Mouse (Mus musculus): Measurements from ENCODE around the gene Spaca4. TPM values are rescaled to one million over a fixed set of nuclear protein-coding genes. Genes with fewer than 3 reads are reported as not detected.

Gene Spaca4
- total RNA-seq (2015; ENCODE audit: low replicate concordance) (not detected in 2 replicates), total RNA-seq (2017; ENCODE audit: low replicate concordance) (not detected in 2 replicates)

DNA sequence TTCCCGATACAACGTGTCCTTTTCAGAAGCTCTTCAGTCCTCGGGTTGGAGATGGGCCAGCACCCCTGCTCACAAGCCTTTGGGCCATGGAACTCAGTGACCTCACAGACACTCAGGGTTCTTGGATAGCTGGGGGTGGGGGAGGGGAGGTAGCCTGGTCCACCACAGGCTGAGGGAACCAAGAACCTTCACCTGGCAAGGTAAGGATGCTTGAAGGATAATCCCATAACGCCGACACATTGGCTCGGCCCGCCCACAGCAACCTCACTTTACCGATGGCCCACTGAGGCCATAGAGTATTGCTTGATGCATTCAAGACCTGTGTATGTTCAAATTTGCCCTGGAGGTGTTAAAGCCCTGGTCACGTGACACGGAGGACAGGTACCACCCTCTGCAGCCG, at the start of gene Spaca4:
TSS of gene Spaca4 (minus strand) at position 101 of the 400 bp plus-strand sequence.
- ATAC-seq (replicated peaks; ENCODE audit: low FRiP score, poor library complexity, severe bottlenecking): no peak

DNA sequence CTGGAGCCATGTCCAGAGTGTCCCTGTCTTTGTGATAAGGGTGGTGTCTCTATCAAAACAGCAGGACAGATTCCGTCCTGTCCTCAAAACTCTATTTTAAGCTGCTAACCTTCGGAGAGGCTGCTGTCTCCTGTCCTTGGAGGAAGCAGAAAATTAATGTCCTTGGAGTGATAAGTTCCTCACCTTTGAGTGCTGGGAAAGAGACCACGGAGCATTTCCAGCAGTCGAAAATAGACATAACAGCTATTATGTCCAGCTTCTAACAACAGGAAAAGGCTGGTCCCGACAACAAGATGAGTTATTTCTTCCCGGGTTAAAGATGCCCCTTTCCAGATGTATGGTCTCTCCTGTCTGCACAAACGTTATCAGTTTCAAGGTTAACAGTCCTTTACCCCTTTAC, 49.6 kb upstream of the Spaca4 start:
- ATAC-seq (replicated peaks; ENCODE audit: low FRiP score, poor library complexity, severe bottlenecking): no peak

DNA sequence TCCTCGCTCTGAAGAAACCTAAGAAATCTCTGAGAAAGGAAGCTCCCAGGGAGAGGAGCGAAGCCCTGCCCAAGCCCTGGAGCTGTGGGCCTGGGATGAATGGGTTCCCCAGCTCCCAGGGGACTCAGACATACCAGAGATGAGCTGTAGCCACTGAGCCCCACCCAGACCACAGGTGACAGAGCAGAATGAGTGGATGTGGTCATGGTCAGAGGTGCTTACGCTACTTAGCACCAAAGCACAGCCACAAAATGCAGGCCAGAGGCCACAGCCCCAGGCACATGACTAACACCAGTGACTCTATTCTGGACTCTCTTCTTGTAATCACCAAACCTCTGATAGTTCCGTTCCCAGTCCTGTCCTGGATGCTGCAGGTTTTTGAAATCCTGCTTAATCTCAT, 45.5 kb upstream of the Spaca4 start:
- ATAC-seq (replicated peaks; ENCODE audit: low FRiP score, poor library complexity, severe bottlenecking): no peak

DNA sequence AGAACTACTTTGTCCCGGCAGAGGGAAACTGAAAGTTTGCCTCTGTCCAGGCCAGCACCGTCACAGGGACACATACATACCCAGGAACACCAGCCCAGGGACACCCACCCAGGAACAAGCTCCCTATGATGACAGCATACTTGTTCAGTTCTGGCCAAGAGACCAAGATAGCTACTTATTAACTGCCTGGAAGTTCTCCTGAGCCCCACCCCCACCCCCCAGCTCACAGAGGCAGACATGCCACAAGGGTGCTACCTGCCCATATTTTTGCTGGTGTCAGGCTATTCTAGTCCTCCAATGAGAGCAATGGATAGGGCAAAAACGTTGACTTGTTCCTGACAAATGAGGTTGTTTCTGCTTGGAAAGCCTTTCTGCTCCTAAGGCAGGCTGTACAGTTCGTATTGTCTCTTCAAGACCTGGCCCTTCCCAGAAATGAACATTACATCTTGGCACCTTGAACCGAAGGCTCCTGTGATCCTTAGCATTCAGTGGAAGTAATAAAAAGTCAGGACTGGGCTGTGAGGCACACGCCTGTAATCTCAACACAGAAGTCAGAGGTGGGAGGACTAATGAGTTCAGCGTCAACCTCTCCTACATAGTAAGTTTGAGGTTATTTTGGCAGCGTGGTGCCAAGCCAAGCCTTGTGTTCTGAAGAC, 44.9 kb upstream of the Spaca4 start:
- ATAC-seq (replicated peaks; ENCODE audit: low FRiP score, poor library complexity, severe bottlenecking): no peak

DNA sequence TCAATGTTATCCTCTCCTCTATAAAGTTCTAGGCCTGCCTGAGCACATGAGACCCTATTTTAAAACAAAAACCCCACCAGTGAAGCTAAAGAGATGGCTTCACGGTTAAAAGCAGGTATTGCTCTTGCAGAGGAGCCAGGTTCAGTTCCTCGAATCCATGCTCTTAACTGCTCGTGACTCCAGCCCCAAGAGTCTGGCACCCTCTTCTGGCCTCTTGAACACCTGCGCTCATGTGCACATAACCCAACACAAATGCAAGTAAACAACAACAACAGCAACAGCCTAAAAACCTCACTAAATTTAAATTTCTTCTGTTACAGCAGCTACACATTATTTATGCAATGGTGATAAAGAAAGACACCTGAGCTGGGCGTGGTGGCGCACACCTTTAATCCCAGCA, 41.9 kb upstream of the Spaca4 start:
- ATAC-seq (replicated peaks; ENCODE audit: low FRiP score, poor library complexity, severe bottlenecking): no peak

DNA sequence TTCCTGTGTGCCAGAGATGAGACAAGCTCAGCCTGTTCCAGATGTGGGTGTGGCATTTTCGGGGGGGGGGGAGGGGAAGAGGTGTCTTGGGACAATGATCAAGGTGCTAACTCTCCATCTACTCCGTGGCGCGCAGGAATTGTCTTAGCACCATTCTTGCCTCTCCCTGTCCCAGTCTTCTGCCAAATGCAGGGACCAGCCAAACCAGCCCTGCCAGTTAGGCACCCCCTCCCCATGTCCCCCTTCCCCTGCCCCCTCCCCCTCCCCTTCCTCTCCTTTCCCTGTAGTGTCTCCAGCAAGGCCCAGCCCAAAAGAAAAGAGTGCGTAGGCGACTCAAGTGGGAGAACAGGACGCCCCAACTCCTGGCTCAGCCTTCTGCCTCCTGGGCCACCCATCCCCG, 41.2 kb upstream of the Spaca4 start:
- ATAC-seq (replicated peaks; ENCODE audit: low FRiP score, poor library complexity, severe bottlenecking): no peak

DNA sequence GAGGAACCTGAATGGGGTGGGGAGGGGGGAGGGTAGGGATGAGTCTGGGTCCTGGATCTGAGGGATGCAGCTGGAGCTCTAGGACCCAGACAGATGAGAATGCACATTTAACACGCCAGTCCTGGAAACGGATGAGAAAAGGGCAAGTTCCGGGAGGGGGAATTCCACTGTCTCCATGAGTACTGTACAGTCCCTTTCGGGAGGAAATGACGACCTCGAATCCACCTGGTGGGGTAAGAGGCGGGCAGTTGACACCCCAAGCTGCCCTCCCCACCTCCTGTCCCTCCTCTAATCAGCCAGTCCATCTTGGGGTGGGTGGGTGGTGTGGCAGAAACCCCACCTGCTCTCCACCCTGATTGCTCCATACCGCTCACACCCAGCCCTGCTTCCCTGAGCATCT, 40.4 kb upstream of the Spaca4 start:
- ATAC-seq (replicated peaks; ENCODE audit: low FRiP score, poor library complexity, severe bottlenecking): no peak; the same call in 1 of the 2 replicates

DNA sequence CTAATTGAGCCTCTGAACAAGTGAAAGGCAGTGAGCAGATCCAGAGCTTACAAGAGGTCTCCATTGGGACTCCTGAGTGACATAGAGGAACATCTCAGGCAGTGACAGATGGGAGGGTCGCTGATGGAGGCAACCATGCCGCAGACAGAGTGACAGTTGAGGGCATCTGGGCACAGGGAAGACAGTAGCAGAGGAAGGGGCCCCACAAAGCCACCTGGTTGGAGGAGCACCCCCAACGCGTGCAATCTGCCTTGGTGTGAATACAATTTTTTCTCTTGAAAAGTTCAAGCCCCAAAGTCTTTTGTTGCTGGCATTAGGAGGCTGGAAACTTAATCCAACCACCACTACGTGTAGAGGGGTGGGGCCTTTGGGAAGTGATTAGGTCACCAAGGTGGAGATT, 34.5 kb upstream of the Spaca4 start:
- ATAC-seq (replicated peaks; ENCODE audit: low FRiP score, poor library complexity, severe bottlenecking): no peak

DNA sequence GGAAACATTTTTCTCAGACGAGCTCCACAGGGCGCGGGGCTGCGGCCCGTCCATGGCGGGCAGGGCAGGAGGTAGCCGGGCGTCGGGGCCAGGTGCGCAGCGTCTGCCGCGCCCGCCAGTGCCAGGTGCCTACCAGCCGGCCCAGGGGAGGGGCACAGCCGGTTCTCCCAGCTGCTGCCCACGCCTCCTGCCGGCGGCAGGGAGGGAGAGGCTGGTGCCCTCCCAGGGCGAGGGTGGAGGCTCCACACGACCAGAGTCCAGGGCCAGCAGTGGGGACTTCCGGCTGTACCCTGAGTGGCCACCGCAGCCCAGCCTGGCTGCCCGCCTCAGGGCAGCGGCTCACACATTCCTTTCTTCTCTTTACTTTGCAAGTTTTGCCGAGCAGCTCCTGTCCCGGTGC, 33.8 kb upstream of the Spaca4 start:
- no peak for ATAC-seq (replicated peaks; ENCODE audit: low FRiP score, poor library complexity, severe bottlenecking)

DNA sequence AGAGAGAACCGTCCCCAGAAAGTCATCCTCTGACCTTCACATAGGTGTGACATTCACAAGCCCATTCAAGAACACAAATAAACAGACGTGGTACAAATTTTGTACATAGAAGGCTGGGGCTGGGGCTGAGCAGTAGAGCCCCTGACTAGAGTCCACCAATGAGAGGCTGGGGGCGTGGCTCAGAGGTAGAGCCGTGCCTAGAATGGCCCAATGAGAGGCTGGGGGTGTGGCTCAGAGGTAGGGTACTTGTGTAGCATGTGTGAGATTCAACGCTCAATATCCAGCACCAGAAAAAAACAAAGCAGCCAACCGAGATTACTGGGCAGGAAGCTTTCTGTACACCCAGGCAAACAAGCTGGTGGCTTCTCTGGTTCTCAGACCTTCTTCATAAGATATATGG, 30.1 kb upstream of the Spaca4 start:
- no peak for ATAC-seq (replicated peaks; ENCODE audit: low FRiP score, poor library complexity, severe bottlenecking)

DNA sequence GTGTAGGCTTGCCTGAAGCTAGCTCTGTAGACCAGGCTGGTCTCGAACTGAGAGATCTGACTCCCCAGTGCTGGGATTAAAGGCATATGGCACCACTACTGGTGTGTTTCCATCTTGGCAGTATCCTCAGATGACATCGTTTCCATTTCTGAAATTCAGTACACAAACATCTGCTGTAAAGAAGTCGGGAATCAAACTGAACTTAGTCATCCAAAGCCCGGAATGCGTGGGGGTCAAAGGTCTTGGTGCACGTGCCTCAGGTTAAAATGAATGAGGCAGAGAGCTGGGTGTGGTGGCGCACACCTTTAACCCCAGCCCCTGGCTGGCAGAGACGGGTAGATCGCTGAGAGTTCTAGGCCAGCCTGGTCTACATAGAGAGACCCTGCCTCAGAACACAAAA, 24.5 kb upstream of the Spaca4 start:
- ATAC-seq (replicated peaks; ENCODE audit: low FRiP score, poor library complexity, severe bottlenecking): no peak

DNA sequence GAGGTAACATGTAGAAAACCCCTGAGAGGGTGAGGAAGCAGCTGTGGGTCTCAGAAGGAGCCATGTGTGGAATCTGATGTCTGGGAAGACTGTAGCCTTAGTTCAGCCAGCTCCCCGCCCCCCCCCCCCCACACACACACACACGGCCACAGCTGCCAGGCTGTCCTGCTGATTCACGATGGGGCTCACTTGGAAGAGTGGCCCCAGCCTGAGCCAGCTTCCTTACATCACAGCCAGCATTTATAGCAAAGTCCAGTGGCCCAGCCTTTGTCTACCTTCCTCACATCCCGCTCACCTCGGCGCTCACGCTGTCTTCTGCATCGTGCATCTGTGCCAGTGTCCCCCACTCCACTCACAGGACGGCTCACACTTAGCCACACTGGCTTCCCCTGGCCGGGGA, 23.8 kb upstream of the Spaca4 start:
- no peak for ATAC-seq (replicated peaks; ENCODE audit: low FRiP score, poor library complexity, severe bottlenecking)

DNA sequence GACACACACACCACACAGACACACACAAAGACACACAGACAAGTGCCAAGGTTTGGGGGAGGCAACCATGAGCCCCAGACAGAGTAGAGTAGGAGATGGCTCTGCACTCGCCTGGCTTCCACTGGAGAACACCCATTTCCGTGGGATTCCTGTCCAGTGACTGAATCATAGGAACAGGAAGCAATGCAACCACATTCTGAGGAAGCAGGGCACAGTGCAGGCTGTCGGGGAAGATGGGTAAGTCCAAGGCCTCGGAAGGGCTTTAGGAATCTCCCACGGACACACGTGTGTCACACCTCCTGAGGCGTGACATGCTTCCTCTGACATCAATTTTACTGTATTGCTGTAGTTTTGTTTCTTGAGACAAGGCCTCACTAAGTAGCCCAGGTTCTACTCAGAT, 22.5 kb upstream of the Spaca4 start:
- ATAC-seq (replicated peaks; ENCODE audit: low FRiP score, poor library complexity, severe bottlenecking): no peak

DNA sequence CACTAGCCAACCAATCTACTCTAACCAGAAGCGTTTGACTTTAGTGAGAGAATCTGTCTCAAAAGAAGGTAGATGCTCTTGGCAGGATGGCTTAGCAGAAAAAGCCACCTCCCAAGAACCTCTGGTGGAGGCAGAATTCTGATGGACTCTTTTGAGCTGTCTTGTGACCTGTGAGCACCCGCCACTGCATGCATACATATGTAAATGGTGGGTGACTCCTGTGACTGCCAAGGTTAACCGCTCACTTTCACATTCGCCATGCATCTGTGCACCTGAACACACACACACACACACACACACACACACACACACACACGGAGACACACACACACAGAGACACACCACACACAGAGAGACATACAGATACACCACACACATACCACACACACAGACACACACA, 21.8 kb upstream of the Spaca4 start:
- ATAC-seq (replicated peaks; ENCODE audit: low FRiP score, poor library complexity, severe bottlenecking): no peak

DNA sequence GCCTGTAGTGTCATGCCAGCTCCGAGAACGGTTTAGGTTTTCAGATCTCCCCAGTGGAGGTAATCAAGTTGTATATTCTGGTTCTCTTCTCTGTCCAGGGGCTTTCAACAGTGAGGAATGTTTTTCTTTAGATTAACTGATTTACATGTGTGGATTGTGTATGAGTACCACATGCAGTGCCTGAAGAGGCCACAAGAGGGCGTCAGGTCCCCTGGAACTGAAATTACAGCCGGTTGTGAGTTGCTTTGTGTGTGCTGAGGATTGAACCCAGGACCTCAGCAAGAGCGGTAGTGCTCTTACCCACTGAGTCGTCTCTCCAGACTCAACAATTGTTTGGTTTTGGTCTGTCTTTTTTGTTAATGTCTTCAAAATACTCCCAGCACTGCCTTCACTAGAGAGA, 20.9 kb upstream of the Spaca4 start:
- ATAC-seq (replicated peaks; ENCODE audit: low FRiP score, poor library complexity, severe bottlenecking): no peak

DNA sequence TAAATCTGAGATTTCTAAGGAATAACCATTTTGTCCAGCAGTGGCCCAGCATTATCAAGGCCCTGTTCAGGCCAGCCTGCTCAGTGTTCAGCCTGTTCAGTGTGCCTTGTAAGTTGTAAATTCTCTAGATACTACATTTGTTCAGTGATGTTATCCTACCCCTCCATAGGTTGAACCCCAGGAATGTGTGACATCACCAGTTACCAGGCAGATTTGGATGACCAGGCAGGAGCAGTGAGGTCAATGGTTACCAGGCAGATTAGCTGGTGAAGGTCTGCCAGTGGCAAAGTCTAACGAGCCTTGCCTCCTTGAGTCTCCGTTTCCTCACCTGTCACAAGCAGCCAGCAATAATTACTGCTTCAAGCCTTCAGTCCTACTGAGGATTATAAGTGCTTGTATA, 18.8 kb upstream of the Spaca4 start:
- ATAC-seq (replicated peaks; ENCODE audit: low FRiP score, poor library complexity, severe bottlenecking): no peak

DNA sequence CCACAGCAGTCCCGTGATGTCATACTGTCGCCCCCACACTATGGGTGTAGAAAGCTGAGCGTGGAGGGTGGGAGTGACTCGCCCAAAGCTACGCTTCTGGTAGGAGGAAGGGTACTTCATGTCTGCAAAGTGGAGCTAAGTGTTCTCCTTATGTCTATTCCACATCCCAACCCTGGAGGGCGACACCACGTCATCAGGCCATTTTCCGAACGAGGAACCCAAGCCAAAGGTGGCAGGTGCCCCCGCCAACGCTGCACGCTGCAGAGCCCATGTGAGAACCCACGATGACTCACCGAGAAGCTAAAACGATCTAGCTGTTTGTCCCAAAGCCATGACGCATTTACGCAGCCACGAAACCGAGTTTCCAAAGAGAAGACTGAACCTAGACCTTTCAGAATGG, 16.7 kb upstream of the Spaca4 start:
- no peak for ATAC-seq (replicated peaks; ENCODE audit: low FRiP score, poor library complexity, severe bottlenecking)

DNA sequence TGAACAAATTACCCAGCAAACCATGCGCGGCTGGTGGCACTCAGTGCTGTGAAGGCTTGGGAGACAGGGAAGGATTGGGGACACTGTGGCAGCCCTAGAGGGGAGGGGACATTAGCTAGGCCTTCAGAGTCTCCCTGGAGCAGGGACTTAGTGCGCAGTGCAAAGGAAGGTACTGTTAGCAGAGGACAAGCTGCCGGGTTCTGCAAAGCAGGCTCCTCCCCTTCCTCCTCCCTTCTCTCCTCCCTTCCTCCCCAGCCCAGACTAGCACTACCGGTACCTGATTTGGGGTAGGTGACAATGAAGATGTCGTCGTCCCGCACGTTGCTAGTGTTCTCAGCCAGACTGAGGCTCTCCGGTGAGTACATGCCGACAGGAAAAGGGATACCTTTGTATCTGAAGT, 16.2 kb upstream of the Spaca4 start:
- no peak for ATAC-seq (replicated peaks; ENCODE audit: low FRiP score, poor library complexity, severe bottlenecking)

DNA sequence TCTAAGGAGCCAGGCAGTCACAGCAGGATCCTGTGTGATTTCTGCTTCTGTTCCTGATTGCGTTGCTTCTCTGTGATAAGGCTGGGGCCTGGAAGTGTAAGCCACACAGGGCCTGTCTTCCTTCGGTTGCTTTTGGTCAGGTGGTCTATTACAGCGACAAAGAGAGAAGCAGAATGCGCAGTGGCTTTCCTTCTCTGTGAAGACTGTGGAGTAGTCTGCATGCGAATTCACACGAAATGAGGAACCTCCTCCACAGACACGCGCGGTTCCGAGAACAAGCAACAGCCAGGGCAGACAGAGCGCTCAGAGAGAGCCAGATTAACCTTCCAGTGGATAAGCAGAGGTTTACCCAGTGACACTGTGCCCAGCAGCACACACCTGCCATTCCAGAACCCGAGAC, 15.7 kb upstream of the Spaca4 start:
- no peak for ATAC-seq (replicated peaks; ENCODE audit: low FRiP score, poor library complexity, severe bottlenecking)

DNA sequence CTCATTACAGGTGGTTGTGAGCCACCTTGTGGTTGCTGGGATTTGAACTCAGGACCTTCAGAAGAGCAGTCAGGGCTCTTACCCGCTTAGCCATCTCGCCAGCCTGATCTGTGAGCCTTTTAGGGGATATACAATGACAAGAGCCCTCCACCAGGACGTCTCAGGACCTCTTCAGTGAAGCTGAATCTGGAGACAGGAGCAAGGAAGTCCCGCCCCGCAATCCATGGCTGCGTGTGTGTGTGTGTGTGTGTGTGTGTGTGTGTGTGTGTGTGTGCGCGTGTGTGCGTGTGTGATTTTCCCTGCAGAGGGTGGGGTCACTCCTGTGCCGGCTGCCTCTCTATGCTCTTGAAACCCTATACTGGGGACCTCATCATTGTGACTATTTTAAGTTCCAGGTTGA, 14.2 kb upstream of the Spaca4 start:
- ATAC-seq (replicated peaks; ENCODE audit: low FRiP score, poor library complexity, severe bottlenecking): no peak

DNA sequence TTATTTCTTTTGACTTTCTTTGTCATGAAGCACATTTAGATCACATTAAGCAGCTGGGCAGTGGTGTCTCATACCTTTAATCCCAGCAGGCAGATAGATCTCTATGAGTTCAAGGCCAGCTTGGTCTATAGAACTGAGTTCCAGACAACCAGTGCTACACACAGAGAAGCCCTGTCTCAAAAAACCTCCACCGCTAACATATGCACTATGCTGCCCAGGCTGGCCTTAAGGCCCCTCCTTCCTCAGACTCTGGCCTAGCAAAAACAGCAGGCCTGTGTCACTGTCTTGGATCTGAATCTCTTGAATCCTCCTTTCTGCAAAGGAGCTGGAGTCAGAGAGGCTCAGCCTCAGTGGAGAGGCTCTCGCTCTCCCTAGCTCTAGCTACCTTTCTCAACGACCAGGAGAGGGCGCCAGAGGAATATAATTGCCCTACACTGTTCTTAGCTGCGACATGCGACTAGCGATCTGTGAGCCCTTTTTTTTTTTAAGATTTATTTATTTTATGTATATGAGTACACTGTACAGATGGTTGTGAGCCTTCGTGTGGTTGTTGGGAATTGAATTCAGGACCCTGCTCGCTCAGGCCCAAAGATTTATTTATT, 13.7 kb upstream of the Spaca4 start:
- peak; percentile 88 for ATAC-seq (replicated peaks; ENCODE audit: low FRiP score, poor library complexity, severe bottlenecking)

DNA sequence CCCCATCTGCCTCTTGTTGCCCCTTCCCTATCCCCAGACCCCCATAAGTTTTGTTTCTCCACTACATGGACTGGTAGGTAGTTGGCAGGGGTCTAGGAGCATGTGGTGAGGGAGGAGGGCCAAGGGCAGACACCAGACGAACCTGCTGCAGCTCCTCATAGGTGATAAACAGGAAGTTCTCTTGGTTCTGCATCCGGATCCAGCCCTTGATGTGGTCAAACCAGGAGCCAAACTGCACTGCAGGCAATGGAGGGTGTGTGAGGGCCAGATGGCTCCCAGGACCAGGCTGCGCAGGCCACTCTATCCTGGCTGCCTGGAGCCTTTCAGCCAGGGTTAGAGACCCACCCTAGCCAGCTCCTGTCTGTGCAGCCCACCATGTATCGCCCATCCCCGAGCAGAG, 7.9 kb upstream of the Spaca4 start:
- no peak for ATAC-seq (replicated peaks; ENCODE audit: low FRiP score, poor library complexity, severe bottlenecking)

Measured in erythroid progenitor cell, adult 5-6 weeks (primary cell).